Mouse (Mus musculus) ES-Bruce4 (cell line): ENCODE results near the gene Gm1110.

ENCODE experiments used
- CTCF ChIP-seq: IDR thresholded peaks from one replicate; pipeline ENCODE4 v1.8.1; 2011; ENCODE audit warnings: low read depth, low read length
- EP300 ChIP-seq: IDR thresholded peaks from 2 replicates; pipeline ENCODE4 v1.6.1; 2011; ENCODE audit warnings: low read depth, low read length; ENCODE audit not compliant: insufficient read depth

DNA sequence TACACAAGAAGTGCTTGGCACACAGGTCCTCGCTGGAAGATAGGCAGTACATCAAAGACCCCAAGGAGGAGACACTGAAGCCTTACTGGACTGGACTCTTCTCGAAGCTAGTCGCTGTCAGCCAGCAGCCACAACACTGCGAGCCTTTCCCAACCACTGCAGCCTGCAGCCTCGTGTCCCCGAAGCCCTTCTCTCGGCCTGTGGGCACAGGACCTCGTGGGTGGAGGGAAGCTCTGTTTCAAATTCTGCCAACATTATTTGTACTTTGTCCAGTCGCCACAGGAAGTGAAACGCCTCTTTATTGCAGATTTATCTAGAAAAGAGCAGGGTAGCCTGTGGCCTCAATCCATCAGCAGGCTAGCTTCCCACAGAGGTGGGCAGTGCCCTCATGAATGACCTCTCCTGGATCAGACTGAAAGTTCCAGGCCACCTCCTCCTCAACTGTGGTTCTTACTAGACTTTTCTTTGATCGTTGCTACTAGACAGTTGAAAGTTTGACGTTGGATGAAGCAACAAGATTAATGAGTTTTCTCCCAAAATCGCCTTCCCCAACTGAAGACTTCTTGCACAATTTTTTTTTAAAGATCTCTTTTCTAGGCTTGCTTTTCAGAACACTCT lies at the start of gene Gm1110:
- TF ChIP-seq CTCF (no peak), EP300 (no peak)
